Mouse (Mus musculus): ENCODE data around the gene Med12.
"Not testable (repeated sequence)": the region's sequence is repeated elsewhere in the genome, so short reads cannot be mapped to it uniquely, and the experiment has no call there.

The Med12 gene

DNA sequence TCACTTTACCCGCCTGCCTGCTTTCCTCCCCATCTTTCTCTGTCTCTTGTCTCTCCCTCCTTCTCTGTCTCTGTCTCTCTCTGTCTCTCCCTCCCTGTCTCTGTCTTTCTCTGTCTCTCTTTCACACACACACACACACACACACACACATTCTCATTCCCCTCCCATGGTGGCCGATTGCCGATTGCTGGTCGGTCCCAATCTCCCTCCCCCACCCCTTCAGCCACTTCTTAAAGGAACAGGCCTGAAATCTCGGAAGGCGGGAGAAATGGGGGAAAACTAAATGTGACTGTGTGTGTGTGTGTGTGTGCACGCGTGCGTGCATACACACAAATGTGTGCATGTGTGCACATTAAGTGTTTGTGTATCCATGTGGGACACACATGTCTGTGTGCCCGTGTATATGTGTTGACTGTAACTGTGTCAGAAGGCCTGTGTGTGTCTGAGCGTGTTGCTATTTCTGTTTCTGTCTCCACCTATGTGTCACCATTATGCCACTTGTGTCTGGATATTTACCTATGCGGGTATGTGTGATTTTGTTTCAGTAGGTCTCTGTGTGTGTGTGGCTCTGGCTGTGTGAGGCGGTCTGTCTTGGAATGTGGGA is 26.7 kb downstream of the Med12 start:
- DNase-seq: peak; percentile 52 to 72

DNA sequence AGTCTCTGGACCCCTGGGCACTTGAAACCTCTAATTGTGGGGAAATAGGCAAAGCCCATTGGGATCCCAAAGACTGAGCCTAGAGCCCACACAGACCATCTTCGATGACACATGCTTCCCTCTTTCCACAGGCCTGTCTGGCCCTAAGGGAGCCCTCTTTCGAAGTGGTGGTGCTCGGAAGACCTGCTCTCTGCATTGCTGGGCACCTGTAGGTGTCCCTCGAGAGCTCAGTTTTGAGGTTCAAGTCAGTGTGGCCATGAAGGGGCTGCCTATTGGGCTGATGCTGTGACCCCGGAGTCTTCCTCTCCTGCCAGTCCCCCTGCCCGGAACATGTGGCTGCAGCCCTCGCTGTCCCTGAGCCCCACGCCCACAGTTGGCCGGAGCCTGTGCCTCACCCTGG is 27.8 kb downstream of the Med12 start:
- DNase-seq: peak; percentile 25 to 36

DNA sequence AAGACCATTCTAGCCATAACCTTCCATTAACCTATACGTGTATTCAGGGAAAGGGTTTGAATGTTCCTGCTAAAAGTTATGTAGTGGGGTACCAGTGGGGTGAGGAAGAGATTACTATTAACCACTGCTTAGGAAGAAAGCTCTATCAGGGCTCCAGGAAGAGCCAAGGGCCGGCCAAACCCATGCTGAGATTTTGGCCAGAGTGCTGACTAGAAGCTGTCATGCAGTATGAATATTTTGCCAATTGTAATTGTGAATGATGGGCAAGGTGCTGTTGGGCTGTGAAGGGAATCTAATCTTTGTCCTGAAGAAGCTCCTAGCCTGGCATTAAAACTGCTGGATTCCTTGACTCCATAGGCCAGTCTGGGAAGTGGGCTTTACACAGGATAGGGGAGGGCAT is 30.8 kb downstream of the Med12 start:
- peak; percentile 74 to 76 for DNase-seq

DNA sequence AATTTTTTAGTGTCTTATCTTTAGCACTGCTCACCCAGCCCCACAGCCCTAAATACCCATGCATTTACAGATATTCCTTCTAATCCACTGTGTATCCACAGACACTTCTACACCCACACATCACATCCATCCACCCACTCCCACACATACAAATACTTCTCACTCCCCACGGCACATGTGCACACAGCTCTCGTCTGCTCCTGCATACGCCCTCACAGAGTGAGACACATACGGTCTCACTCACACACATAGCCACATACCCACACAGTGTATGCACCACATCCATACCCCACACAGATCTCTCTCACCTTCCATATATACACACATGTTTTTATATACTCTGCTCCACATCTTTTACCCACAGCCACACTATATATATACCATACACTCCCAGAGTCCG is 35.5 kb downstream of the Med12 start:
- DNase-seq: no peak

GRCm38 (mm10) chrX:101313625-101314359 is 40.0 kb downstream of the Med12 start:
- peak; percentile 64 to 69 for DNase-seq

- no peak for DNase-seq
Observed at GRCm38 (mm10) chrX:101319775-101320174, 45.9 kb downstream of the Med12 start.

- DNase-seq: no peak
Observed at GRCm38 (mm10) chrX:101325989-101326899, 52.4 kb downstream of the Med12 start.

DNA sequence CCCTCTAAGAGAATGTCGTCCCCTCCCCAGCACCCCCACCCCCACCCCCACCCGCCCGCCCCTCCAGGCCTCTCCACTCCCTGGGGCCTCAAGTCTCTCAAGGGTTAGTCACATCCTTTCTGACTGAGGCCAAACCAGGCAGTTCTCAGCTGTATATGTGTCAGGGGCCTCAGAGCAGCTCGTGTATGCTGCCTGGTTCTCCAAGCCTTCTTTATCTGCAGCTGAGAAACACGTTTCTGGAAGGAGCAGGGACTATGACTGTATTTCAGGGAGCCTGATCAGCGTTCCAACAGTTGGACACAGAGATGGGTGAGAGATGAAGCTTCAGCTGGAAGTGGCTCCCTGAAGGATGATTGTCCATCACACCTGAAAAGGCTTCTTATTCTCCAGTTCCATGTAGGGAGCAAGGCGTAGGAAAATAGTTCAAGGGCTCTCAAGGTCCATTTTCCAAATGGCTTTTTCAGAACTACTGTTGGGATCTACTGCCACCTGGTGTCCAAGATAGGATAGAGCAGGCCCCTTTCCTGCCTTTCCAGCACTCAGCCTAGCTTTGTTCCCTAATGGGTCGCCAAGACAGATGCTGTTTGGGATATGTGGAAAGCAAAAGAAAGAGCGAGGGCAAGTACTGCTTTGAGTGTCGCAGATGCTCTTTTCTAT is 55.7 kb downstream of the Med12 start:
- DNase-seq: peak; percentile 80

DNA sequence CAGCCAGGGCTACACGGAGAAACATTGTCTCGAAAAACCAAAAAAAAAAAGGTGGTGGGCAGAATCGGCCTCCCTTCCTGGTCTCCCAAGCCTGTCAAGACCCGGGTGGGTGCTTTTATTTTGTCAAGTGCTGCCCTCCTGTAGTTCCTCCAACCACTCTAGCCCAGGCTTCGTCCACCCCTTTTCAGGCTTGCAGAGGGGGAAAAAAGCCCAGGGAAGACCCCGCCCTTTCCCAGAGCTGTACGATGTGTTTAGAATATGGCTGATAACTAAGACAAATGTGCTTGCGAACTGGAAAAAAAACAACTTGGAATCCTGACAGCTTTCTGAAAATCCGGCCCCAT is 58.2 kb downstream of the Med12 start:
- DNase-seq: no peak

DNA sequence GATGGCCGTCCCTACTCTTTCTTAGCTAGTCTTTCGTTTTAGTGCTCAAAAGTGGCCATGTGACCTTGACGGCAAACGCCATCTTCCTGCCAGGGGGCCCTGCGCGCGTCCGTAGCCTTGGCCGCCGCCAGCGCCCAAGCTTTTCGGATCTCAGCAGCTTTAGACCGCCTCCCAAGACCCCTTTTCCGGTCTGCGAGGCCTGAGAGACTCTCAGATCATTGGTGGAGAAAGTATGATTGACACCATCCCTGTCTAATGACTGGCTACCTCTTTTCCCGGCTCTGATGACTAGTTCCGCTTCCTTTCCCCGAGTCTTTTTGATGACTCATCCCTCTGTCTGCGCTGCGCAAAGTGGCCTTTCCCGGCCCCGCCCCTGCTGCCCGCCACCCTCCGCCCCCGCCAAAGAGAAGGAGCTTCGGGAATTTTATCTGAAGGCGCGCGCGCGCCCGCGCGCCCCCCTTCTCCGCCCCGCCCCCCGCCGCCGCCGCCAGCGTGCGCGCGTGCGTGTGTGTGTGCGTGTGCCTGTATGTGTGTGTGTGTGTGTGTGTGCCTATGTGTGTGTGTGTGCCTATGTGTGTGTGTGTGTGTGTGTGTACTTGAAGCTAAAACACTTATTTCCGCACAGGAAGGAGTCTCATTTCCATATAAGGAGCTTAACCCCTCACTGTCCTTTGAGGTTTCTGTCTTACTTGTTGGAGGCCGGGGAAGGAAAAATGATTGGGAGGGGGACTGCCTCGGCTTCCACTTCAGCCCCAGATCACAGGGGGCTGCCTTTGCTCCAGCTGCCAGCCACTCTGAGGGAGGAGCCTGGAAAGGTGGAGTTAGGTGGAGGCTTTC is 58.8 kb downstream of the Med12 start:
- peak; percentile 87 to 88 for DNase-seq

DNA sequence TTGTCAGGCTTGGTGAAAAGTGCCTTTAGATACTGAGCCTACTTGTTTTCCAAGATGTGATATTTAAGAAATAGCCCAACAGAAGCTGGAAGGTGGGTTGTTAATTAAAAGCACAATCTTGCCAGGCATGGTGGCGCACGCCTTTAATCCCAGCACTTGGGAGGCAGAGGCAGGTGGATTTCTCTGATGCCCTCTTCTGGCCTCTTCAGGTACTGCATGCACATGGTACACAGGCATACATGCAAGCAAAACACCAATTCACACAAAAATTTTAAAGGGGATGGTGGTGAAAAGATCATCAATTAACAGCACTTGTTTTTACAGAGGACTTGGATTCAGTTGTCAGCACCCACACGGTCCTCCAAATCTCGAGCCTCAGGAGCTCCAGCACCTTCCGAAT is 60.8 kb downstream of the Med12 start:
- peak in 1 of 2 experiments; percentile 40 for DNase-seq

- no peak for DNase-seq
Observed at GRCm38 (mm10) chrX:101338666-101339065, 64.8 kb downstream of the Med12 start.

DNA sequence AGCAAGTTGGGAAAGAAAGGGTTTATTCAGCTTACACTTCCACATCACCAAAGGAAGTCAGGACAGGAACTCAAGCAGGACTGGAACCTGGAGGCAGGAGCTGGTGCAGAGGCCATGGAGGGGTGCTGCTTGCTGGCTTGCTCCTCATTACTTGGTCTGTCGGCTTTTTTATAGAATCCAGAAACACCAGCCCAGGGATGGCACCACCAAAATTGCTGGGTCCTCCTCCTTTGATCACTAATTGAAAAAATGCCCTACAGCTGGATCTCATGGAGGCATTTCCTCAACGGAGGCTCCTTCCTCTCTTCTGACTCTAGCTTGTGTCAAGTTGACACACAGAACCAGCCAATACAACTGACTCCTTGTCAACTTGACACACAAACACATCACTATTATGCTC is 69.0 kb downstream of the Med12 start:
- DNase-seq: not testable (repeated sequence)

DNA sequence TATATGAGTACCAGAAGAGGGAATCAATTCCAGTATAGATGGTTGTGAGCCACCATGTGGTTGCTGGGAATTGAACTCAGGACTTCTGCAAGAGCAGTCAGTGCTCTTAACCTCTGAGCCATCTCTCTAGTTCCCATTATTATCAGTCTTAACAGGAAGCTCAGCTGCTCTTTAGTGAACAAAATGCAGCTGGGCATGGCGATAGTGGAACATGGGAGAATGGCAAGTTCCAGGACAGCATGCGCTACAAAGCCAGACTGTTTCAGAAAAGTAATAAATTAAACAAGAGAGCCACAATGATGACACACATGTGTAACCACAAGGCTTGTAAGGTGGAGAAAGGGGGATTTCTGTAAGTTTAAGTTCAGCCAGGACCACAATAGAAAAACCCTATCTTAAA is 71.6 kb downstream of the Med12 start:
- DNase-seq: no peak

DNA sequence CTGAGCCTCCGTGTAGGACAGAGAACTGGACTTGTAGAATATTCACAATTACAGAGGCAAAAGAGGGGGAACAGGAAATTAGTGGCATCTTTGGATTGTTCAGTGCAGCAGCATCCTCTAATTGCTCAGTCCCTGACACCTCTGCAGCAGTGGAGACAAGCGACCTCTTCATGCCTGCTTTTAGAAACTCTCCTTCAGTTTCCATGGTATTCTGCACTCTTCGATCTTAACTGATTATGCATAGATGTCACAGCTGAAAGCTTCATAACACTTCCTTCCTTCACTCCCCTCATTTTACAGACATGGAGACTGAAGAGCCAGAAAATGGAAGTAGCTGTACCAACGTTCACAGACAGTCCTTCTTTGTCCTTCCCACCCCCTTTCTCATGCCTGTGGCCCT is 72.6 kb downstream of the Med12 start:
- no peak for DNase-seq

Data from cerebellum, postnatal 14 days (tissue).